Mouse (Mus musculus): ENCODE measurements around the gene Hyls1.

DNA sequence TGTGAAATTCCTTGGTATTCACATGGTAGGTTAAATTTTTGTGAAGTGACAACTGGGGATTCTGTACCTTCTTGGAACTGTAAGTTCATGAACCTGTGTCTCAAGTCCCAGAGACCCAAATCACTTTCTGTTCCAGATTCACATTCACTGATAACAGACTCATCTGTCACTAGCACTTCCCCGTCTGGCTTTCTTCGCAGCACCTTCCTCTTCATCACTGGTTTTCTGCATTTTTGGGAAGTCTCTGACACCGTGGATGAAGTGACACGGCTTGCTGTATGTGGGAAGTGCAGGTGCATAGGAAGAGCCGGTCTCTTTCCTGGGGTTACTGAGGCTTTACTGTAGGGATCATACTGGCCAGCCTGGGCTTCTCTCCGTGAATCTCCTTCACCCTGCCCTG lies 8.6 kb downstream of the Hyls1 start:
- TF ChIP-seq POLR2A (IDR thresholded peaks at IDR 0.05; ENCODE audit: insufficient read depth, low read length) (no peak), CTCF (IDR thresholded peaks at IDR 0.05; ENCODE audit: low read depth, low read length) (no peak), EP300 (IDR thresholded peaks at IDR 0.05; ENCODE audit: insufficient read depth, low read depth, low read length) (no peak)

Data from ES-Bruce4 (cell line).